Mouse (Mus musculus) brain, embryonic 14.5 days (tissue): ENCODE measurements around the gene Ttc17.

Experiments
- CTCF ChIP-seq: fragments of 200-500 bp; IDR thresholded peaks from 2 replicates; pipeline ENCODE4 v1.5.1; 2012; ENCODE audit warnings: inconsistent platforms, mild to moderate bottlenecking, moderate library complexity, borderline replicate concordance; ENCODE audit not compliant: insufficient read depth, insufficient read length; ENCODE audit errors: extremely low read depth
- POLR2A ChIP-seq: fragments of 200-500 bp; IDR thresholded peaks from 2 replicates; pipeline ENCODE4 v1.6.1; 2012; ENCODE audit warnings: mild to moderate bottlenecking, inconsistent platforms, borderline replicate concordance; ENCODE audit not compliant: poor library complexity, insufficient read depth, insufficient read length, severe bottlenecking; ENCODE audit errors: extremely low read depth

- TF ChIP-seq CTCF = no peak
- no peak for TF ChIP-seq POLR2A
Observed at GRCm38 (mm10) chr2:94301749-94302148, 104.7 kb downstream of the Ttc17 start.
